Mouse (Mus musculus) cerebellum, postnatal 10 days (tissue): ENCODE results near the gene Gm37240.

ENCODE experiments used
- DNase-seq, 2 experiments: peaks; one replicate each; pipeline ENCODE4 v3.0.0; 2021; ENCODE audit warnings: mixed read lengths in 2 of 2

Gm37240 gene

GRCm38 (mm10) chr3:85677952-85678351 is 209.4 kb downstream of the Gm37240 start:
- no peak for DNase-seq

DNA sequence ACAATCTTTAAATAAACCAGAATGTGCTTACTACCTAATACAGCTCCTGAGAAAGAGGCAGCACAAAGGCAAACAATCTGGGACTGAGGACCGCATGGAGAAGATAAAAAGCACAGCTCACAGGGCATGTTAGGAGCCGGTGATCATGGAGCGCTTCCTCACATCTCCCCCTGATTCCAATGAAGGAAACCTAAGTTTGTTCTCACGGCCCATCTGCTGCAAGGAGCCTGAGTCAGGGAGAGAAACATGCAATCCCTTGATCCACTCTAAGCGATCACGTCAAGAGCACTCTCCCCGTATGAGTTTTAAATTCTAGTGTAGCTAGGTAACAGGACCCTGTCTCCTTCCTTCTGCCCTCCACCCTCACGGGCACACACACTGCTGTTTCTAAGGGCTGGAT is 210.2 kb downstream of the Gm37240 start:
- DNase-seq = no peak

- DNase-seq = no peak
Observed at GRCm38 (mm10) chr3:85669844-85670243, 217.5 kb downstream of the Gm37240 start.

DNA sequence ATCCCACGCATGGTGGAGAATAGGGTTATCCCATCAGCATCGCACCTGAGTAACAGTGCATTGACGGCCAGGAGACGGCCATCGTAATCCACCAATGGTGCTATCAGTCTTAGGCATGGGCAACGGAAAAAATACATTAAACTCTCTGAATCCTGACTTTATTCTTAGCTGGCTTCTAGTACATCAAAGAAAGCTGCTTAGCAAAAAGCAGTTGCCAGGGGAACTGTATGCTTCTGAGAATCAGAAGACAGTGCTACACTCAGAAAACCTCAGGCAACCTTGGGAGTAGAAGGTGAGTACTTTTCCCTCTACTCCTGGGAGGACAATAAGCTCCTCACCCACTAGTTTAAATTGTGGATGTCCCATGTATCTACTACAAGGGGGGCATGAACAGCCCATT is 219.6 kb downstream of the Gm37240 start:
- DNase-seq = no peak

DNA sequence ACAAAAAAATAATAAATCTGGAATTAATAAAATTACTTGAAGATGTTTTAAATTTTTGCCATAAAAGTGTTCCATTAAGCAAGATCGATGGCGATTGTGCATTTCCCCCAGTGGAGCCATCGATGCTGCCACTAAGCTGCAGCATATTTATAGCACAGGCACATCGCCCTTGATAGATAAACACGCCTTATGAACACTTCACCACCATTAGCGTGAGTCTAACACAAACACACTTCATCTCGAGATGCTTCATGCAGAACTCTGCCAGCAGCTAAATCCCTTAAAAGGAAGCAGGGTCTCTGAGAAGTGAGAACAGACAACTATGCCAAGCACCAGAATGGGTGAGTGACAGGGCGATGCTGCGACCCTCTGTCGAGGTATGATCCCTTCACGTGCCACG is 220.6 kb downstream of the Gm37240 start:
- no peak for DNase-seq

GRCm38 (mm10) chr3:85666166-85666565 is 221.2 kb downstream of the Gm37240 start:
- no peak for DNase-seq

DNA sequence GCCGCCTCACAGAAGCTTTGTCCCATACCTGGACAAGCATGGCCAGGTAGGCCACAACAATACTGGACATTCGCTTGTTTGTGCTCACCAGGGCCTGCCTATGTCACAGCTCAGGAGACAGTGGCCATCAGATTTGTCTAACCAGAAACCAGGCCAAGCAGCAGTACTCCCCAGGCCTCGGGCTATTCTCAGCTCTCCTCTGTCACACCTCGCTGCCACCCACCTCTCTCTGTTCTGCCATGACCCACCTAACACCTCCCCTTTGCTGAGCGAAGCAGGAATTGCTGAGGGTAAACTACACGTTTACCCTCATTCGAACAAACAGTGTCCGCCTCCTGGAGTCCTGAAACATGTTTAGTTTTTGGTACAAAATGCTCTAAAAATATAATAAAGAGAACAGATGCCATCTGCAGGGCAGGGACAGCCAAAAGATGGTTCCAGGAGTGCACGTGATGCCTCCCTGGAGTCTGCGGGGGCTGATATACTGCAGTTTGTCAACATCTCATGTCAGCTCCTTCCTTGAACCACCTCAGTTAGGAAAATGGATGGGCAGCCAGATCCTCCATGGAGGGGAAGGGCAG is 222.6 kb downstream of the Gm37240 start:
- peak; percentile 54 to 62 for DNase-seq

GRCm38 (mm10) chr3:85663826-85664225 is 223.5 kb downstream of the Gm37240 start:
- no peak for DNase-seq

- no peak for DNase-seq
Observed at GRCm38 (mm10) chr3:85661926-85662813, 225.1 kb downstream of the Gm37240 start.

- peak; percentile 43 to 50 for DNase-seq
Observed at GRCm38 (mm10) chr3:85659681-85660080, 227.6 kb downstream of the Gm37240 start.

- DNase-seq = no peak
Observed at GRCm38 (mm10) chr3:85655538-85655937, 231.8 kb downstream of the Gm37240 start.

DNA sequence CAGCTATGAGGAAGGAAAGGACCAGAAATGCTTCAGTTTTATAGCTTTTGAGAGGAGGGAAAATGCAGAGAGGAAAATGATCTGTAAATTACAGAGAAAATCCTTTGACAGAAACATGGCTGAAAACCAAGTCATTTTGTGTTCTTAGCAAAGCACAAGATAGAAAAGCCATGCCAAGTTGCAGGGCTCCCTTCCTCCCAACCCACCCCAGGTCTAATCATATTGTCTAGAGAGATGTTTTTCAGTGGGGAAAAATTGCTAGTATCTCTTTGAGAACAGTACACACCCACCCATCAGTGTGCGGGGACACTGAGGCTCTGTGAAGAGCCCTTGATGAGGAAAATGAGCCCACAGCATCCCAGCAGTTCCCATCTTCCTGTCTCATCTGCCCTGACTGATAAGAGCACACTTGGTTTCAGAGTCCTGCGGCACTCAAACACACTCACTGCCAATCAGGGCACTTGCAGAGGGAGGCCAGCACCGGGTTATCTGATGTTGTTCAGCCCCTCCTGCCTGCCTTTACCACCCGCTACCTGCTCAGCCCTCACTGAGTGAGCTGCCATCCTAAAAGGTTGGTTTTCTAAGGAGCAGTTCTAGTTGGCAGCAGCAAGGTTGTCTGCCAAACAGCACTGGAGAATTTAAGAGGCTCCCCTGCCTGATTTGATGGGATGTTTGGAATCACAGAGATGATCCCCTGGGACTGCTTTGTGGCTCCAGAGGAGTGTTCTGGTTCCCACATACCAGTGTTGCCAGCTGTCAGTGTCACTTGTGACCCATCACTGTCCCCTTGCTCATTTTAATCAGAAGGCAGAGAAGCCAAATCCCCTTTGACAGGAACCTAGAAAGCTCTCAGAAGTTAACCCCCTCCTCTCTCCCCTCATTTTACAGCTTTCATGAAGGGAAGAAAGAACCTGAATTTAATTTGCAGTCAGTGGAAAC is 234.3 kb downstream of the Gm37240 start:
- no peak for DNase-seq

DNA sequence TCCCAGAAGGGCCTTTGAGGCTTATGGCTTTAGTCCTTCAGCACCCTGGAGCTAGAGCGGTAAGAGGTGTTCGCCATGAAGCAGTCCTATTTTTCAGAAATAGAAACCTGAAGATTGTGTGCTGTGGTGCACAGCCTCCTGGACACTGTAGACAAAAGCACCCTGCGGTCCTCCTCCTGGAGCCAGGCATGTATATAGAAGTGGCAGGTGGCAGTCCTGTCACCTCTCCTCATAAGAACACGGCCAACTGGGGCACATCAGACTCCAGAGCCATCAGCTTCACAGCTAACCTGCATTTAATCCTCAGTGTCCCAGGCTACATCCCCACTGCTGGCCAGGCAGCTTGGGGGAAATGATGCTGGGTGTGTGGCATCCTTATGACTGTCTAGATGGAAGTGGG is 238.1 kb downstream of the Gm37240 start:
- DNase-seq = no peak

DNA sequence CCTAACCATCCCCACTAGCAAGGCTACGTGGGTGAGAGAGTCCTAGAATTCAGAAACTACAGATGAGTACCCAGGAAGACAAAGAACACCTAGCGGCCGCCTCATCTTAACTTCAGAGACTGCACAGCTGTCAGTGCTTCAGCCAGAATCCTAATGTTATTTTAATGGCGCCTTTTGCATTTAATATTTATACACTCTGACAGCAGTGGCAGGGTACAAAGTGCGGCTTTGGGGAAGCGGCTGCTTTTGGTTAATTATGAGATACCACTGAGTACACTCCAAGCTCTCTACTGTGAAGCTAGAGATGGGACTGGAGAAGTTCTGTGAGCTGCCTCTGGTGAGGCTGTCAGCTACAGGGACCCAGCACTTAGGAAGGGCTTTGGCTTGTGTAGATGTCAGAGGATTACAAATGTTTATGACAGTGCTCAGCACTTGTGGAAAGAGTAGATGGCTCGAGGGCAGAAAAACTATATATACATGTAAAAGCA is 241.8 kb downstream of the Gm37240 start:
- DNase-seq = no peak

DNA sequence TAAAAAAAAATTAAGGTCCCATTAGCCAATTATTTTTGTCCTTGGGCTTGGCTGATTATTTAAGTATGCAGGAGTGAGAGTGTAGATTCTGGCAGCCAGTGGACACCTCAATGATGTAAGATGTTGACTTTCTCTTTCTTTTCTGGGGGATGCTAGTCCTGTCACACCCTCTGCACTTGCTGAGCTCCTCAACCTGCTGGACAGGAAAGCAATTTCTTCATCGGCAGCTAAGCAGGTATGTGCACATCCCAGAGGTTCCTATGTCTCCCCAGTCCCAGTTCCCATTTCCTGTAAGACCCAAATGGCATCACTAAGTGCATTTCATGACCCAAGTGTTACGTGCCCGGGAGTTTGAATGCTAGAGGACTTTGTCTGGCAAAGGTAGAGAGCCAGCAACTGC is 242.5 kb downstream of the Gm37240 start:
- no peak for DNase-seq

- no peak for DNase-seq
Observed at GRCm38 (mm10) chr3:85641751-85642150, 245.6 kb downstream of the Gm37240 start.

DNA sequence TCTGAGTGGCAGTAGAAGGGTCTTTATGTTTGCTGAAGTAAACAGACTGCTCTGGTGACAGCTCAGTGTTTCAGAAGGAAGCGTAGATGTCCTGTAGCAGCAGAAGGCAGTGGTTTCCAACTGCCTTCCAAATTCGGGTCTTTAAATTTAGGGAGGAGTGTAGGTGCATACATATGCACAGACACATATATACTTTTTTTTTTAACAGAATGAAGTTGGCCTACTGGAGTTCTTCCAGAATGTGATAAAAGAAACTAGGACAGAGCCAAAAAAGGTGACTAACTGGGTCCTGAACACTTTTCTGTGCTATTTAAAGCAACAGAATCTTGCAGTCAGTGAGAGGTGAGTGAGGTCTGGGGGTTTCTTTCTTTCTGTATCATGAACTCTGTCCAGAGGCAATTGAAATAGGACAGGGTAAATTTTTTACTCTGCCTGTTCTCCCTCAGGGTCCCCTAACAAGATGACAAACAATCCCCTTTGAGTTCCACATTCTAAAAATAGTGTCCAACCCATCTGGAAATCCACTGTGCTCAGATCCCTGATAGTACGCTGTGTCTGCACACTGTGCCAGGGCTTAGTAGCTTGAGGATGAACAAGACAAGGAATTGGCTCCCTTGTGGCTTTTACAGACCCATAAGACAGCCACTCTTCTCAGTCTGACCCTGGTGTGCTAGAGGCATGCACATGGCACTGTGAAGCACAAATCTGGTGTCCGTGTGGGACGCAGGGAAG is 250.4 kb downstream of the Gm37240 start:
- no peak for DNase-seq

GRCm38 (mm10) chr3:85635591-85635990 is 251.7 kb downstream of the Gm37240 start:
- DNase-seq = no peak

GRCm38 (mm10) chr3:85635126-85635419 is 252.2 kb downstream of the Gm37240 start:
- no peak for DNase-seq

- peak in 1 of 2 experiments; percentile 20 for DNase-seq
Observed at GRCm38 (mm10) chr3:85634389-85635125, 252.8 kb downstream of the Gm37240 start.

- DNase-seq = no peak
Observed at GRCm38 (mm10) chr3:85633733-85634132, 253.6 kb downstream of the Gm37240 start.
